Mouse (Mus musculus) intestine, embryonic 16.5 days (tissue): ENCODE measurements at regions not wholly inside any gene's neighbourhood (a gene's known extent, or its start where the extent isn't known, plus 50 kb on each side); places are given as distances from the start of the nearest gene placed in this dataset.

Experiments used
- ATAC-seq: fragments of 200-750 bp; cut with Nextera tagmentation; 2 replicates; pipeline ENCODE4 v1.8.0; 2017; ENCODE audit warnings: moderate TSS enrichment, moderate library complexity
- H3K27ac ChIP-seq: fragments of 300-500 bp; sonication (generic); 2 replicates; pipeline ENCODE4 v1.5.1; 2014; ENCODE audit warnings: mild to moderate bottlenecking, low read length
- H3K27me3 ChIP-seq: fragments of 300-500 bp; sonication (generic); replicated peaks from 2 replicates; pipeline ENCODE4 v1.6.1; 2014; ENCODE audit warnings: low read length, control low read depth, mixed read lengths; ENCODE audit not compliant: control insufficient read depth, insufficient read depth
- H3K36me3 ChIP-seq: fragments of 300-500 bp; sonication (generic); 2 replicates; pipeline ENCODE4 v1.6.1; 2014; ENCODE audit warnings: low read length, control low read depth; ENCODE audit not compliant: control insufficient read depth, insufficient read depth
- H3K4me1 ChIP-seq: fragments of 300-500 bp; sonication (generic); 2 replicates; pipeline ENCODE4 v1.6.1; 2014; ENCODE audit warnings: low read length, control low read depth, mixed read lengths; ENCODE audit not compliant: control insufficient read depth, insufficient read depth
- H3K4me2 ChIP-seq: fragments of 300-500 bp; sonication (generic); 2 replicates; pipeline ENCODE4 v1.6.1; 2014; ENCODE audit warnings: low read depth, low read length, control low read depth
- H3K4me3 ChIP-seq: fragments of 300-500 bp; sonication (generic); 2 replicates; pipeline ENCODE4 v1.5.1; 2014; ENCODE audit warnings: mild to moderate bottlenecking, low read length
- H3K9ac ChIP-seq: fragments of 300-500 bp; sonication (generic); 2 replicates; pipeline ENCODE4 v1.6.1; 2014; ENCODE audit warnings: low read depth, low read length
- H3K9me3 ChIP-seq: fragments of 300-500 bp; sonication (generic); 2 replicates; pipeline ENCODE4 v1.6.1; 2016; ENCODE audit warnings: low read length, control low read depth; ENCODE audit not compliant: control insufficient read depth
- WGBS: fragments of 180-500 bp; shearing (Covaris S2); extraction: QIAGEN DNeasy Blood & Tissue Kit; methylation state at CpG from one replicate; pipeline ENCODE4 v1.1.7; 2014; 5-methylcytosine and 5-hydroxymethylcytosine counted together

GRCm38 (mm10) chr10:44997184-44997905 lies 69.7 kb upstream of the Prep start:
- Histone ChIP-seq H3K27ac (peak overlapping the region; percentile 78), H3K4me1 (peaks cover 36% of the 10 kb centered on the region), H3K4me2 (peak overlapping the region; percentile 40), H3K4me3 (peak overlapping the region; percentile 6), H3K27me3 (no peaks in the 10 kb centered on the region), H3K9me3 (no peaks in the 10 kb centered on the region), H3K36me3 (no peaks in the 10 kb centered on the region), H3K9ac (peak overlapping the region; percentile 51)
- 12% methylated on average over 14 of the region's 14 CpGs for WGBS
- peak; percentile 14; the same call in 1 of the 2 replicates for ATAC-seq

GRCm38 (mm10) chr10:44995756-44996155 lies 71.2 kb upstream of the Prep start:
- Histone ChIP-seq H3K36me3 (no peaks in the 10 kb centered on the region), H3K27ac (no peak overlapping the region), H3K9me3 (no peaks in the 10 kb centered on the region), H3K4me2 (no peak overlapping the region), H3K4me1 (peaks cover 36% of the 10 kb centered on the region), H3K4me3 (no peak overlapping the region), H3K9ac (no peak overlapping the region), H3K27me3 (no peaks in the 10 kb centered on the region)
- 69% methylated on average over 6 of the region's 6 CpGs for WGBS
- no peak for ATAC-seq

- peak overlapping the region; percentile 22; the same call in 1 of the 2 replicates for H3K9ac ChIP-seq
- peak; percentile 60 for ATAC-seq
- no peaks in the 10 kb centered on the region for H3K9me3 ChIP-seq
- no peaks in the 10 kb centered on the region for H3K27me3 ChIP-seq
- H3K27ac ChIP-seq = peak overlapping the region; percentile 65
- WGBS = 56% methylated on average over 17 of the region's 17 CpGs
- peak overlapping the region; percentile 27; the same call in 1 of the 2 replicates for H3K4me2 ChIP-seq
- peaks cover 28% of the 10 kb centered on the region for H3K4me1 ChIP-seq
- H3K4me3 ChIP-seq = no peak overlapping the region
- no peaks in the 10 kb centered on the region for H3K36me3 ChIP-seq
Observed at GRCm38 (mm10) chr10:44994385-44995281, 72.4 kb upstream of the Prep start.

- no peaks in the 10 kb centered on the region for H3K36me3 ChIP-seq
- H3K9me3 ChIP-seq = no peaks in the 10 kb centered on the region
- WGBS = 62% methylated on average over 10 of the region's 10 CpGs
- H3K27ac ChIP-seq = peak overlapping the region; percentile 65
- no peak overlapping the region for H3K4me3 ChIP-seq
- no peak overlapping the region for H3K4me2 ChIP-seq
- no peak overlapping the region for H3K9ac ChIP-seq
- ATAC-seq = no peak
- no peaks in the 10 kb centered on the region for H3K27me3 ChIP-seq
- H3K4me1 ChIP-seq = peaks cover 27% of the 10 kb centered on the region
Observed at GRCm38 (mm10) chr10:44993470-44994260, 73.3 kb upstream of the Prep start.

GRCm38 (mm10) chr10:44989539-44989938 lies 77.5 kb upstream of the Prep start:
- peaks cover 9% of the 10 kb centered on the region for H3K4me1 ChIP-seq
- H3K9ac ChIP-seq = no peak overlapping the region
- no peak overlapping the region for H3K4me2 ChIP-seq
- no peak overlapping the region for H3K4me3 ChIP-seq
- no peak overlapping the region for H3K27ac ChIP-seq
- 77% methylated on average over 6 of the region's 6 CpGs for whole genome bisulfite sequencing
- no peak for ATAC-seq
- H3K36me3 ChIP-seq = no peaks in the 10 kb centered on the region
- H3K27me3 ChIP-seq = no peaks in the 10 kb centered on the region
- H3K9me3 ChIP-seq = no peaks in the 10 kb centered on the region

GRCm38 (mm10) chr10:44988756-44989155 lies 78.2 kb upstream of the Prep start:
- ATAC-seq = no peak
- H3K9ac ChIP-seq = no peak overlapping the region
- H3K27me3 ChIP-seq = no peaks in the 10 kb centered on the region
- H3K36me3 ChIP-seq = no peaks in the 10 kb centered on the region
- no peaks in the 10 kb centered on the region for H3K9me3 ChIP-seq
- peaks cover 4% of the 10 kb centered on the region; the same call in 1 of the 2 replicates for H3K4me1 ChIP-seq
- no peak overlapping the region for H3K27ac ChIP-seq
- WGBS = 75% methylated on average over 8 of the region's 8 CpGs
- no peak overlapping the region for H3K4me2 ChIP-seq
- no peak overlapping the region for H3K4me3 ChIP-seq

GRCm38 (mm10) chr10:44987615-44988014 lies 79.4 kb upstream of the Prep start:
- no peak overlapping the region for H3K4me3 ChIP-seq
- no peaks in the 10 kb centered on the region for H3K9me3 ChIP-seq
- no peak overlapping the region for H3K4me2 ChIP-seq
- no peaks in the 10 kb centered on the region for H3K4me1 ChIP-seq
- 50% methylated on average over 4 of the region's 4 CpGs for WGBS
- no peaks in the 10 kb centered on the region for H3K36me3 ChIP-seq
- H3K9ac ChIP-seq = no peak overlapping the region
- no peak overlapping the region for H3K27ac ChIP-seq
- ATAC-seq = no peak
- no peaks in the 10 kb centered on the region for H3K27me3 ChIP-seq

- no peaks in the 10 kb centered on the region for H3K27me3 ChIP-seq
- H3K9ac ChIP-seq = no peak overlapping the region
- H3K36me3 ChIP-seq = no peaks in the 10 kb centered on the region
- H3K4me2 ChIP-seq = no peak overlapping the region
- no peak overlapping the region for H3K27ac ChIP-seq
- ATAC-seq = no peak
- H3K4me3 ChIP-seq = no peak overlapping the region
- H3K4me1 ChIP-seq = no peaks in the 10 kb centered on the region
- no peaks in the 10 kb centered on the region for H3K9me3 ChIP-seq
- WGBS = 52% methylated on average over 2 of the region's 2 CpGs
Observed at GRCm38 (mm10) chr10:44981913-44982312, 85.1 kb upstream of the Prep start.

GRCm38 (mm10) chr10:44976815-44977214 lies 90.2 kb upstream of the Prep start:
- no peaks in the 10 kb centered on the region for H3K36me3 ChIP-seq
- no peak for ATAC-seq
- no peak overlapping the region for H3K27ac ChIP-seq
- 95% methylated on average over 2 of the region's 2 CpGs for WGBS
- no peaks in the 10 kb centered on the region for H3K4me1 ChIP-seq
- H3K4me2 ChIP-seq = no peak overlapping the region
- no peaks in the 10 kb centered on the region for H3K27me3 ChIP-seq
- H3K9ac ChIP-seq = no peak overlapping the region
- no peaks in the 10 kb centered on the region for H3K9me3 ChIP-seq
- H3K4me3 ChIP-seq = no peak overlapping the region
